Mouse (Mus musculus) hindbrain, postnatal 0 days (tissue): ENCODE measurements at regions not wholly inside any gene's neighbourhood (a gene's known extent, or its start where the extent isn't known, plus 50 kb on each side); places are given as distances from the start of the nearest gene placed in this dataset.
A peak's percentile ranks its signal among the peaks of the same experiment; 100 is the strongest.
"Not testable (repeated sequence)": the region's sequence is repeated elsewhere in the genome, so short reads cannot be mapped to it uniquely, and the experiment has no call there.

Experiments
- ATAC-seq: fragments of 200-750 bp; cut with Nextera tagmentation; 2 replicates; pipeline ENCODE4 v1.8.0; 2017; ENCODE audit warnings: mild to moderate bottlenecking, moderate TSS enrichment, moderate library complexity
- DNase-seq: peaks from one replicate; pipeline ENCODE4 v3.0.0-alpha.2; 2015; ENCODE audit warnings: low spot score
- H3K27ac ChIP-seq: fragments of 300-500 bp; sonication (generic); 2 replicates; pipeline ENCODE4 v1.5.1; 2014; ENCODE audit warnings: mild to moderate bottlenecking
- H3K27me3 ChIP-seq: fragments of 300-500 bp; sonication (generic); 2 replicates; pipeline ENCODE4 v1.6.1; 2014; ENCODE audit warnings: low read length, mixed read lengths; ENCODE audit not compliant: insufficient read depth
- H3K36me3 ChIP-seq: fragments of 300-500 bp; sonication (generic); 2 replicates; pipeline ENCODE4 v1.6.1; 2014; ENCODE audit warnings: low read length, mixed read lengths; ENCODE audit not compliant: insufficient read depth
- H3K4me1 ChIP-seq: fragments of 300-500 bp; sonication (generic); 2 replicates; pipeline ENCODE4 v1.6.1; 2014; ENCODE audit warnings: antibody characterized with exemption, low read length, mixed read lengths; ENCODE audit not compliant: insufficient read depth
- H3K4me2 ChIP-seq: fragments of 300-500 bp; sonication (generic); 2 replicates; pipeline ENCODE4 v1.6.1; 2014; ENCODE audit warnings: low read depth, mild to moderate bottlenecking, low read length, moderate library complexity, mixed read lengths
- H3K4me3 ChIP-seq: fragments of 300-500 bp; sonication (generic); 2 replicates; pipeline ENCODE4 v1.5.1; 2014; ENCODE audit warnings: low read length
- H3K9ac ChIP-seq: fragments of 300-500 bp; sonication (generic); replicated peaks from 2 replicates; pipeline ENCODE4 v1.6.1; 2014; ENCODE audit warnings: mild to moderate bottlenecking, low read length, moderate library complexity, mixed read lengths
- H3K9me3 ChIP-seq: fragments of 300-500 bp; sonication (generic); 2 replicates; pipeline ENCODE4 v1.6.1; 2016; ENCODE audit warnings: low read length, mixed read lengths
- CTCF ChIP-seq: IDR thresholded peaks from 2 replicates; pipeline ENCODE4 v1.5.1; 2016; ENCODE audit warnings: antibody characterized with exemption, control low read depth, low read depth
- WGBS: fragments of 180-500 bp; shearing (Covaris S2); extraction: QIAGEN DNeasy Blood & Tissue Kit; methylation state at CpG from one replicate; pipeline ENCODE4 v1.1.7; 2014; 5-methylcytosine and 5-hydroxymethylcytosine counted together

DNA sequence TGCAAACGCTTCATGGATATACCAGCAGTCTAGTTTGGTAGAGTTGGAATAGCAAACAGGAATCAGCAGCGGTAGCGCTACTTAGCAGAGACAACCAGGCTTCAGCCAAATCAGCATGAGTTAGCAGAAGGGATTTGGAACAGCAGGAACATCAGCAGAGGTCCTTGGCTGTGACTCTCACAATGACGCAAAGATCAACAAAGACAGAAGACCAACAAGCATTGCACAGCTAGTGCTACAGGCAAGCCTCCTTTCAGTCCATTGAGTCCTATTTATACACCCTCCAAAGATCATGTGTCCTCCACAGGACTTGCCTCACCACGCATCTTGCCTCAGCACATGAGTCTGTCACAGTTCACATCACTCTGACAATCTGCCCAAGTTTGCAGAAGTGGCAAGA is 61.6 kb upstream of the Cdyl start:
- H3K27ac ChIP-seq: no peak overlapping the region
- H3K4me1 ChIP-seq: no peaks in the 10 kb centered on the region
- no peaks in the 10 kb centered on the region for H3K36me3 ChIP-seq
- 89% methylated on average over 5 of the region's 5 CpGs for WGBS
- H3K4me3 ChIP-seq: no peak overlapping the region
- no peaks in the 10 kb centered on the region for H3K9me3 ChIP-seq
- H3K9ac ChIP-seq: no peak overlapping the region
- ATAC-seq: no peak
- no peaks in the 10 kb centered on the region for H3K27me3 ChIP-seq
- H3K4me2 ChIP-seq: no peak overlapping the region
- TF ChIP-seq CTCF: no peak
- DNase-seq: no peak

GRCm38 (mm10) chr13:35601560-35602135 is 58.0 kb upstream of the Cdyl start:
- DNase-seq (no peak), ATAC-seq (no peak)
- Histone ChIP-seq H3K27ac (no peak overlapping the region), H3K27me3 (no peaks in the 10 kb centered on the region), H3K9ac (no peak overlapping the region), H3K4me2 (no peak overlapping the region), H3K4me1 (no peaks in the 10 kb centered on the region), H3K36me3 (no peaks in the 10 kb centered on the region), H3K4me3 (no peak overlapping the region), H3K9me3 (no peaks in the 10 kb centered on the region)
- TF ChIP-seq CTCF: no peak
- 88% methylated on average over 2 of the region's 2 CpGs for WGBS

- Histone ChIP-seq H3K4me3 (no peak overlapping the region), H3K36me3 (no peaks in the 10 kb centered on the region), H3K9ac (no peak overlapping the region), H3K27me3 (no peaks in the 10 kb centered on the region), H3K27ac (no peak overlapping the region), H3K4me1 (no peaks in the 10 kb centered on the region), H3K9me3 (no peaks in the 10 kb centered on the region), H3K4me2 (no peak overlapping the region)
- ATAC-seq: no peak
- DNase-seq: no peak
- WGBS: 96% methylated on average over 5 of the region's 5 CpGs
- no peak for TF ChIP-seq CTCF
Observed at GRCm38 (mm10) chr13:35603080-35603479, 56.6 kb upstream of the Cdyl start.

- no peak overlapping the region for H3K4me2 ChIP-seq
- no peaks in the 10 kb centered on the region for H3K4me1 ChIP-seq
- no peaks in the 10 kb centered on the region for H3K36me3 ChIP-seq
- DNase-seq (peak; percentile 52), ATAC-seq (peak; percentile 69; the same call in 1 of the 2 replicates)
- H3K4me3 ChIP-seq: no peak overlapping the region
- H3K27ac ChIP-seq: no peak overlapping the region
- H3K9me3 ChIP-seq: no peaks in the 10 kb centered on the region
- no peak for TF ChIP-seq CTCF
- H3K9ac ChIP-seq: no peak overlapping the region
- no peaks in the 10 kb centered on the region for H3K27me3 ChIP-seq
- 40% methylated on average over 1 of the region's 1 CpGs for WGBS
Observed at GRCm38 (mm10) chr13:35604061-35604460, 55.6 kb upstream of the Cdyl start.

DNA sequence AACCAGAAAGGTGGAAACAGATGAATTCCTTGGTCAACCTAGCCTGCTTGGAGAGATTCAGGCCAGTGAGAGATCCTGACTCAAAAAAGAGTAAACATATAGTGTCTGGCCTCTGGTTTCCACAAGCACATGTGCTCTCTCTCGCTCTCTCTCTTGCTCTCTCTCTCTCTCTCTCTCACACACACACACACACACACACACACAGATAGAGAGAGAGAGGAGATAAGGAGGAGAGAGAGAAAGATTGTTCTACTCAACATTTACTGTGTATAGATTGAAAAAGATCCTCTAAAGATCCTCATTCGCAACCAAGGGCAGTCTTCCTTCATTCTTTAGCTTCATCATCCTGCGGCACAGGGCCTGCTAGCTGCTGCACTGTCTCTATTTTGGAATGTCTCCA is 54.9 kb upstream of the Cdyl start:
- Histone ChIP-seq H3K27me3 (no peaks in the 10 kb centered on the region), H3K4me2 (no peak overlapping the region), H3K4me1 (no peaks in the 10 kb centered on the region), H3K27ac (no peak overlapping the region), H3K4me3 (no peak overlapping the region), H3K9me3 (no peaks in the 10 kb centered on the region), H3K36me3 (no peaks in the 10 kb centered on the region), H3K9ac (no peak overlapping the region)
- WGBS: 92% methylated on average over 3 of the region's 3 CpGs
- DNase-seq: no peak
- TF ChIP-seq CTCF: no peak
- ATAC-seq: no peak

DNA sequence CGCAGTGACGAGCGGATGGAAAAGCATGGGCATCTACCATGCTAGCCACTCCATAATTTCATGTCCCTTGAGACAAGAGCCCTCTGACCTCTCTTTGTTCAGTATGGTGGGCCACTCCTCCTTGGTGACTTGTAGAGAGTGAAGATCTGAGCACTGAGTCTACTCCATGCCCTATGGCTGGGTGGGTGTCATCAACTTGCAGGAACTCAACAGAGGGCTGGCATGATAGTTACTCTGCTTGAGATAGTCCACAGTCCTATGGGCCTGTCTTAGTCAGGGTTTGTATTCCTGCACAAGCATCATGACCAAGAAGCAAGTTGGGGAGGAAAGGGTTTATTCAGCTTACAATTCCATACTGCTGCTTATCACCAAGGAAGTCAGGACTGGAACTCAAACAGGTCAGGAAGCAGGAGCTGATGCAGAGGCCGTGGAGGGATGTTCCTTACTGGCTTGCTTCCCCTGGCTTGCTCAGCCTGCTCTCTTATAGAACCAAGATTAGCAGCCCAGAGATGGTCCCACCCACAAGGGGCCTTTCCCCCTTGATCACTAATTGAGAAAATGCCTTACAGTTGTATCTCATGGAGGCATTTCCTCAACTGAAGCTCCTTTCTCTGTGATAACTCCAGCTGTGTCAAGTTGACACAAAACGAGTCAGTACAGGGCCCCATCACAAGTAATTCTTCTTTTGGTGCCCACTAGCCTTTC is 52.6 kb upstream of the Cdyl start:
- H3K27me3 ChIP-seq, H3K9me3 ChIP-seq, H3K9ac ChIP-seq, DNase-seq, H3K4me1 ChIP-seq, H3K27ac ChIP-seq, H3K4me3 ChIP-seq, ATAC-seq, H3K36me3 ChIP-seq, H3K4me2 ChIP-seq: not testable (repeated sequence)
- WGBS: 80% methylated on average over 5 of the region's 5 CpGs

DNA sequence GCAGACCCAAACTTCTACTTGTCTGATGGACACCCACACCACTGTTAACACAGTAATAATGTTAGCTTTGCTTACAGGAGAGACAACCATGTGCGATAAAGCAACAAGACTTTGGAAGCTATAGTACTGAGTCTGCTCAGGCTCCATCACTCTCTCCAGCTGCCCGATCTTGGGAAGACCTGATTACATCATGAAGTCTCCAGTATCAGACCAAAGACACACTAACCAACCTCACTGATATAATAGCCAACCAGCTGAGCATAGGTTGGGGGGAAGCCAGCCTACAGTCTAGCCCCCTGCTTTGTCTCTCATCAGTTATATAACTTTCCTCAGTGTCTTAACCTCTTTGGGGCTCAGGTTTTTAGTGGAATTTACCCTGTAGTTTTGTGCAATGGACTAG is 51.9 kb upstream of the Cdyl start:
- Histone ChIP-seq H3K9ac (no peak overlapping the region), H3K27me3 (no peaks in the 10 kb centered on the region), H3K4me1 (no peaks in the 10 kb centered on the region), H3K27ac (no peak overlapping the region), H3K4me3 (no peak overlapping the region), H3K9me3 (no peaks in the 10 kb centered on the region), H3K4me2 (no peak overlapping the region), H3K36me3 (no peaks in the 10 kb centered on the region)
- TF ChIP-seq CTCF: no peak
- no peak for ATAC-seq
- DNase-seq: no peak
- WGBS: 93% methylated on average over 2 of the region's 2 CpGs
